Mouse (Mus musculus): ENCODE results near the gene Mrps7.

GRCm38 (mm10) chr11:115582913-115583606 lies 20.7 kb upstream of the Mrps7 start:
- TF ChIP-seq CTCF (conservative IDR thresholded peaks at IDR 0.05; ENCODE audit: low read length) (no peak), NANOG (IDR thresholded peaks at IDR 0.05; ENCODE audit: borderline replicate concordance, low read length) (no peak), POU5F1 (IDR thresholded peaks at IDR 0.05; ENCODE audit: borderline replicate concordance, low read length) (no peak)
